Mouse (Mus musculus): ENCODE results near the gene C1qtnf2. TPM values are rescaled to one million over a fixed set of nuclear protein-coding genes. Genes with fewer than 3 reads are reported as not detected.
A peak's percentile ranks its signal among the peaks of the same experiment; 100 is the strongest.

C1qtnf2 gene
- polyA plus RNA-seq (2015; fragmentation: Nextera tagmentation; extraction: Ambion mirVana), result 6.3 and 6.6 TPM in 2 replicates

- whole genome bisulfite sequencing, result 3% methylated on average over 24 of the region's 24 CpGs
- H3K4me2 ChIP-seq (replicated peaks), result peak within 1 kb of the TSS; percentile 86
- no peak within 1 kb of the TSS for H3K9ac ChIP-seq
- peaks cover 13% of the 10 kb centered on the region for H3K4me1 ChIP-seq (replicated peaks)
- peak; percentile 81 for ATAC-seq
- H3K27me3 ChIP-seq (replicated peaks), result no peaks in the 10 kb centered on the region
- H3K27ac ChIP-seq, result no peak within 1 kb of the TSS
- peak within 1 kb of the TSS; percentile 37 for H3K4me3 ChIP-seq (replicated peaks)
- no peaks in the 10 kb centered on the region for H3K9me3 ChIP-seq
- H3K36me3 ChIP-seq, result no peaks in the 10 kb centered on the region
Measured at GRCm38 (mm10) chr11:43474225-43474774, at the start of gene C1qtnf2. Gene C1qtnf2, plus strand, starts transcription at chr11:43474276.

DNA sequence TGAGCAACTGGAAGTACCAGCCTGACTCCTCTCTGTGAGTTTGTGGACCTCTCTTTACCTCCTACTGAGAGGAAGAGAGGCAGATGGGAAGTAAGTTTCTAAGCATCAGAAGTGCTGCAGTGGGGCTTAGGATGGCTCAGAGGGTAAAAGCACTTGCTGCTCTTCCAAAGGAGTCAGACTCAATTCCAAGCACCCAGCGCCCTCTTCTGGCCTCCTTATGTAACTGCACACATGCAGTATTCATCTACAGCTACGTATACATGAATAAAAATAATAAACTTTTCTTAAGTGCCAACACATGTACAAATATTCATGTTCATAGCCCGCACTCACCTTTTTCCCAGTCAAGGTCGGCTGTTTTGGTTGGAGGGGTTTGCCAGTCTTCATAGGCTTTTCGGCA is 49.7 kb upstream of the C1qtnf2 start:
- WGBS, result 76% methylated on average over 5 of the region's 5 CpGs
- no peak overlapping the region for H3K9ac ChIP-seq
- no peak overlapping the region for H3K27ac ChIP-seq

GRCm38 (mm10) chr11:43425166-43425709 is 48.8 kb upstream of the C1qtnf2 start:
- WGBS, result 81% methylated on average over 9 of the region's 9 CpGs
- Histone ChIP-seq H3K27ac (no peak overlapping the region), H3K4me3 (replicated peaks) (peak overlapping the region; percentile 53; the same call in 1 of the 2 replicates), H3K4me1 (replicated peaks) (peaks cover 9% of the 10 kb centered on the region; the same call in 1 of the 2 replicates), H3K9ac (0 out of 2 replicates have a peak overlapping the region, but pooled peaks have one; percentile 49), H3K9me3 (no peaks in the 10 kb centered on the region), H3K4me2 (replicated peaks) (peak overlapping the region; percentile 52), H3K36me3 (no peaks in the 10 kb centered on the region), H3K27me3 (replicated peaks) (no peaks in the 10 kb centered on the region)
- ATAC-seq, result peak; percentile 23

More for the DNA sequence above, 49.7 kb upstream of the C1qtnf2 start:
- Histone ChIP-seq H3K36me3 (no peaks in the 10 kb centered on the region), H3K4me2 (replicated peaks) (no peak overlapping the region), H3K4me3 (replicated peaks) (no peak overlapping the region), H3K27me3 (replicated peaks) (no peaks in the 10 kb centered on the region), H3K9me3 (no peaks in the 10 kb centered on the region), H3K4me1 (replicated peaks) (peaks cover 9% of the 10 kb centered on the region; the same call in 1 of the 2 replicates)
- ATAC-seq, result no peak

- Histone ChIP-seq H3K4me1 (replicated peaks) (peaks cover 9% of the 10 kb centered on the region; the same call in 1 of the 2 replicates), H3K36me3 (no peaks in the 10 kb centered on the region), H3K4me3 (replicated peaks) (peak within 1 kb of the TSS; percentile 53), H3K27me3 (replicated peaks) (no peaks in the 10 kb centered on the region), H3K9ac (peak within 1 kb of the TSS; percentile 49), H3K4me2 (replicated peaks) (peak within 1 kb of the TSS; percentile 52), H3K27ac (peak within 1 kb of the TSS; percentile 67; the same call in 1 of the 2 replicates), H3K9me3 (no peaks in the 10 kb centered on the region)
- 3% methylated on average over 27 of the region's 27 CpGs for WGBS
- ATAC-seq, result peak; percentile 99
Measured at GRCm38 (mm10) chr11:43425824-43426413, 48.2 kb upstream of the C1qtnf2 start, which contains the start of gene Pttg1. Gene Pttg1, minus strand, starts transcription at chr11:43426251.

DNA sequence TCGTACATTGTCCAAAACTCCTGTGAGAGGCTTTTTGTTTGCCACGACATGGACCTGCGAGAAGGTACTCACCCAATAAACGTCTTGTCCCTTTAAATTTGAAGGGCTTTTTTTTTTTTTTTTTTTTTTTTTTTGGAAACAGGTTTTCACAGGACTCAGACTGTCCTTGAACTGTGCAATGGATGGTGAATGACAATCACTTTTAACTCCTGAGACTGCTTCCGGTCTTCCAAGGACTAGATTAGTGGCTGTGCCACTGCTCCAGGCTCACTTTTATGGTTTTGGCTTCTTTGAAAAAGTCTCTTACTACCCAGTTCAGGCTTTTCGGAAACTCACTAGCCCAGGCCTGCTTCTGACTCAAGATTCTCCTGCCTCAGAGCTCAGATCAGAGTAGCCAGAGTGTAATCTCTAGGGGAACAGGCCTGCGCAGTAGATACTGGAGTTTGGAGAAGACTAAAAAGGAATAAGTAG is 47.6 kb upstream of the C1qtnf2 start:
- 20% methylated on average over 7 of the region's 7 CpGs for WGBS
- Histone ChIP-seq H3K36me3 (no peaks in the 10 kb centered on the region), H3K4me1 (replicated peaks) (peaks cover 9% of the 10 kb centered on the region; the same call in 1 of the 2 replicates), H3K4me3 (replicated peaks) (peak overlapping the region; percentile 53), H3K27ac (peak overlapping the region; percentile 67; the same call in 1 of the 2 replicates), H3K4me2 (replicated peaks) (peak overlapping the region; percentile 52), H3K27me3 (replicated peaks) (no peaks in the 10 kb centered on the region), H3K9ac (no peak overlapping the region), H3K9me3 (no peaks in the 10 kb centered on the region)
- ATAC-seq, result peak; percentile 78

DNA sequence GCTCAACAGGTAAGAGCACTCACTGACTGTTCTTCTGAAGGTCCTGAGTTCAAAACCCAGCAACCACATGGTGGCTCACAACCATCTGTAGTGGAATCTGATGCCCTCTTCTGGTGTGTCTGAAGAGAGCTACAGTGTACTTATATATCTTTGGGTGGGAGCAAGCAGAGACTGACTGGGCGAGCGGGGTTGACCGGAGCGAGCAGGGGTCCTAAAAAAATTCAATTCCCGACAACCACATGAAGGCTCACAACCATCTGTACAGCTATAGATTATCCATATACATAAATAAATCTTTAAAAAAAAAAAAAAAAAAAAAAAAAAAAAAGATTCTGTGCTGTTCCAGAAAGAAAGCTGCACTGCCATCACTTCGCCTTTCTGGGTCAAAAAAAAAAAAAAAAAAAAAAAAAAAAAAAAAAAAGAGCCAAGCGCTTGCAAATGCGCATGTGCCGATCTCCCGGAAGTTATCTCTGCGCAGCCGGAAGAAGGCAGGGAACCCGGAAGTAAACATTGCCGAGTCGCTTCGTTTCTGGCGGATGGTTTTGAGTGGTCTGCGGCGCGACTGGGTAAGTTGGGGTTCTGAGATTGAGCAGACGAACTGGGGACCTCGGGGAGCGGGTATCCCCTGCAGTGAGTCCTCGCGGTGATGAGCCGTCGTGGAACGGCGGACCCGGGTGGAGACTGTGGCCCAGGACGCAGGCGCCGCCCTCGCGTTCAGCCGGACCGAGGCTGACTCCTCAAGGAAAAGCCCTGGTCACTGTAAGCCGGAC is 40.6 kb upstream of the C1qtnf2 start, which contains the start of gene Slu7:
Slu7 (plus strand) TSS at position 491 of the 770 bp plus-strand sequence.
- Histone ChIP-seq H3K4me3 (replicated peaks) (peak within 1 kb of the TSS; percentile 83), H3K9me3 (no peaks in the 10 kb centered on the region), H3K36me3 (peaks cover 12% of the 10 kb centered on the region), H3K4me2 (replicated peaks) (peak within 1 kb of the TSS; percentile 56), H3K27ac (0 out of 2 replicates have a peak within 1 kb of the TSS, but pooled peaks have one; percentile 37), H3K27me3 (replicated peaks) (no peaks in the 10 kb centered on the region), H3K9ac (peak within 1 kb of the TSS; percentile 70), H3K4me1 (replicated peaks) (peaks cover 3% of the 10 kb centered on the region; the same call in 1 of the 2 replicates)
- WGBS, result 8% methylated on average over 38 of the region's 38 CpGs
- peak; percentile 92 for ATAC-seq

DNA sequence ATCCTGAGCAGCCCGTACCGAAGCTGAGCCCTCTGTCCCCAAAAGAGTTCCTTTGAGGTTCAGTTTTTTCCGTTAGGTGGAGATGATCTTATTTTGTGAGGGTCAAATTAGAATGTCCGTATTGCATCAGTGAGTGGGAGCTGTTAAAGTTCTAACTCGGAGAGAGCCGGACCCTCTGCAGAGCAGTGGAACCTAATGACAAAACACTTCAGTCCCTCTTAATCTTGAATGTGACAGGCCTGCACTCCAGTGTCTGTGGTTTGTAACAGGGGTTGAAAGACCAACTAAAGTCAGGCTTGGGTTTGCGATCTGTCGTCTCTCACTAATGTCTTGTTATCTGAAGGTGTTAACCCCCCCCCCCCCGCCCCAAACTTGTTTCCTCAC is 40.1 kb upstream of the C1qtnf2 start:
- Histone ChIP-seq H3K36me3 (peaks cover 14% of the 10 kb centered on the region), H3K4me1 (replicated peaks) (peaks cover 3% of the 10 kb centered on the region; the same call in 1 of the 2 replicates), H3K4me3 (replicated peaks) (peak overlapping the region; percentile 83), H3K9ac (peak overlapping the region; percentile 70), H3K27me3 (replicated peaks) (no peaks in the 10 kb centered on the region), H3K4me2 (replicated peaks) (peak overlapping the region; percentile 56), H3K27ac (0 out of 2 replicates have a peak overlapping the region, but pooled peaks have one; percentile 37), H3K9me3 (no peaks in the 10 kb centered on the region)
- ATAC-seq, result peak; percentile 66
- WGBS, result 2% methylated on average over 9 of the region's 9 CpGs

- Histone ChIP-seq H3K27ac (no peak overlapping the region), H3K9ac (no peak overlapping the region), H3K36me3 (peaks cover 69% of the 10 kb centered on the region), H3K4me2 (replicated peaks) (no peak overlapping the region), H3K4me3 (replicated peaks) (no peak overlapping the region), H3K9me3 (no peaks in the 10 kb centered on the region), H3K4me1 (replicated peaks) (no peaks in the 10 kb centered on the region), H3K27me3 (replicated peaks) (no peaks in the 10 kb centered on the region)
- no peak for ATAC-seq
- WGBS, result 92% methylated on average over 10 of the region's 10 CpGs
Measured at GRCm38 (mm10) chr11:43441121-43441520, 33.0 kb upstream of the C1qtnf2 start.

DNA sequence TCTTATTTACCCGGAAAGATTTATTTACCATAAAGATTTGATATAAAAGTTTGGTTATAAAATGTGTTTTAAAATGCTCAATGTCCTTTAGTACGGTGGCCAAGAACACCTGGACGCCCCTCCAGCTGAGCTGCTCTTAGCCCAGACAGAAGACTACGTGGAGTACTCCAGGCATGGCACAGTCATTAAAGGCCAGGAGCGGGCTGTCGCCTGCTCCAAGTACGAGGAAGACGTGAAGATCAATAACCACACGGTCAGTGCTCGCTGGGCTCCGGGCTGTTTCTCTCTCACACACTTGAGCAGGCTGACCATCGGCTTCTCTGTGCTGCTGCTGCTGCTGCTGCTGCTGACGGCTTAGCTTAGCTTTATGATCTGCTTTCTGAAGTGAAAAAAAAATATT is 30.9 kb upstream of the C1qtnf2 start:
- no peak overlapping the region for H3K4me2 ChIP-seq (replicated peaks)
- no peak overlapping the region for H3K27ac ChIP-seq
- H3K4me1 ChIP-seq (replicated peaks), result no peaks in the 10 kb centered on the region
- H3K4me3 ChIP-seq (replicated peaks), result no peak overlapping the region
- H3K27me3 ChIP-seq (replicated peaks), result no peaks in the 10 kb centered on the region
- H3K9ac ChIP-seq, result no peak overlapping the region
- no peak for ATAC-seq
- WGBS, result 93% methylated on average over 13 of the region's 13 CpGs
- no peaks in the 10 kb centered on the region for H3K9me3 ChIP-seq
- H3K36me3 ChIP-seq, result peaks cover 65% of the 10 kb centered on the region

GRCm38 (mm10) chr11:43449916-43450315 is 24.2 kb upstream of the C1qtnf2 start:
- Histone ChIP-seq H3K4me1 (replicated peaks) (no peaks in the 10 kb centered on the region), H3K9ac (no peak overlapping the region), H3K27ac (no peak overlapping the region), H3K27me3 (replicated peaks) (no peaks in the 10 kb centered on the region), H3K4me3 (replicated peaks) (no peak overlapping the region), H3K36me3 (peaks cover 17% of the 10 kb centered on the region), H3K9me3 (no peaks in the 10 kb centered on the region), H3K4me2 (replicated peaks) (no peak overlapping the region)
- 91% methylated on average over 2 of the region's 2 CpGs for WGBS
- ATAC-seq, result no peak

DNA sequence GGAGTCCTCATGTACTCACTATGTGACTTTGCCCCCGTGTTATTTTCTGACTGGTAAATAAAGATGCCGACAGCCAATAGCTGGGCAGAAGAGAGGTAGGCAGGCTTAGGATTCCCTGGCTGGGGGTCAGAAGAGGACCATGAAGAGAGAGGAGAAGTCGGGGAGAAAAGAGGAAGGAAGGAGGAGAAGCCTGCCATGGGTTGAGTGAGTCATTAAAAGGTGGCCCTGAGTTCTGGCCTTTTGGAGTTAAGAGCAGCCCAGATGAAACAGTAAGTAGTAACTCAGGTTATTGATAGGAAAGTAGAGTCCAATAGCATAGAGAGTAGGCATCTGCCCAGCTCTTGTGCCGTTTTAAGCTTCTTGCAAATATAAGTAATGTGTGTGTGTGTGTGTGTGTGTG is 22.8 kb upstream of the C1qtnf2 start:
- Histone ChIP-seq H3K27ac (no peak overlapping the region), H3K27me3 (replicated peaks) (no peaks in the 10 kb centered on the region), H3K9ac (no peak overlapping the region), H3K4me2 (replicated peaks) (no peak overlapping the region), H3K9me3 (no peaks in the 10 kb centered on the region), H3K4me3 (replicated peaks) (no peak overlapping the region), H3K36me3 (peaks cover 4% of the 10 kb centered on the region; the same call in 1 of the 2 replicates), H3K4me1 (replicated peaks) (no peaks in the 10 kb centered on the region)
- ATAC-seq, result no peak
- 54% methylated on average over 4 of the region's 4 CpGs for WGBS

DNA sequence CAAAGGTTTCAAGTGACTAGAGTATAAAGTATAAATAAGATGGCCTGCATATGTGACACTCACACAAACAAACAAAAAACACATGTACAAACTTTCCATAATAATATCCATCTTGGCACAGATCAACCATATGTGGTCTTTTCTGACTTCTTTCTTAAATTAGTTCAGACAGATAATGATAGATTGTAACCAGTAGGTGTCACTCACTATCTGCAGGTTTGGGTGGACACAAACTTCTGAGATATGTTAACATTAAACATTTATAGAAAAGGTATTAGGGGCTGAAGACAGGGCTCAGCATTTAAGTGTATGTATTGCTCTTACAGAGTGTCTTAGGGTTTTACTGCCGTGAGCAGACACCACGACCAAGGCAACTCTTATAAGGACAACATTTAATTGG is 21.8 kb upstream of the C1qtnf2 start:
- Histone ChIP-seq H3K27ac (no peak overlapping the region), H3K27me3 (replicated peaks) (no peaks in the 10 kb centered on the region), H3K9ac (no peak overlapping the region), H3K4me2 (replicated peaks) (no peak overlapping the region), H3K4me3 (replicated peaks) (no peak overlapping the region), H3K9me3 (no peaks in the 10 kb centered on the region), H3K36me3 (no peaks in the 10 kb centered on the region), H3K4me1 (replicated peaks) (no peaks in the 10 kb centered on the region)
- WGBS, result 66% methylated on average over 2 of the region's 2 CpGs
- ATAC-seq, result no peak
